Mouse (Mus musculus): ENCODE data around the gene Camsap1.

- TF ChIP-seq POLR2A (IDR thresholded peaks at IDR 0.05; ENCODE audit: borderline replicate concordance, insufficient read depth, low read length), result no peak
- peak; percentile 53 for TF ChIP-seq CTCF (IDR thresholded peaks at IDR 0.05; ENCODE audit: borderline replicate concordance, insufficient read depth, low read depth, low read length)
Measured at GRCm38 (mm10) chr2:25913247-25913646, 69.8 kb downstream of the Camsap1 start.
